Mouse (Mus musculus) heart, embryonic 16.5 days (tissue): Measurements from ENCODE around the gene Tctex1d4. TPM values are rescaled to one million over a fixed set of nuclear protein-coding genes. Genes with fewer than 3 reads are reported as not detected.

Experiments used
- ATAC-seq: fragments of 200-750 bp; cut with Nextera tagmentation; replicated peaks from 2 replicates; pipeline ENCODE4 v1.8.0; 2017; ENCODE audit warnings: moderate number of reproducible peaks; ENCODE audit not compliant: insufficient read depth, low FRiP score; ENCODE audit errors: extremely low read depth
- H3K27ac ChIP-seq: fragments of 300-500 bp; sonication (generic); 2 replicates; pipeline ENCODE4 v1.5.1; 2014; ENCODE audit warnings: mild to moderate bottlenecking, low read length, control low read depth, moderate library complexity
- H3K27me3 ChIP-seq: fragments of 300-500 bp; sonication (generic); 2 replicates; pipeline ENCODE4 v1.6.1; 2014; ENCODE audit warnings: low read length, mixed read lengths; ENCODE audit not compliant: control insufficient read depth, insufficient read depth
- H3K36me3 ChIP-seq: fragments of 300-500 bp; sonication (generic); 2 replicates; pipeline ENCODE4 v1.6.1; 2014; ENCODE audit not compliant: control insufficient read depth, insufficient read depth
- H3K4me1 ChIP-seq: fragments of 300-500 bp; sonication (generic); 2 replicates; pipeline ENCODE4 v1.6.1; 2014; ENCODE audit warnings: low read length, mixed read lengths; ENCODE audit not compliant: control insufficient read depth, insufficient read depth
- H3K4me2 ChIP-seq: fragments of 300-500 bp; sonication (generic); 2 replicates; pipeline ENCODE4 v1.6.1; 2014; ENCODE audit warnings: low read depth, mild to moderate bottlenecking, control low read depth, low read length
- H3K4me3 ChIP-seq: fragments of 300-500 bp; sonication (generic); 2 replicates; pipeline ENCODE4 v1.5.1; 2014; ENCODE audit warnings: mild to moderate bottlenecking, control low read depth, low read length
- H3K9ac ChIP-seq: fragments of 300-500 bp; sonication (generic); 2 replicates; pipeline ENCODE4 v1.6.1; 2014; ENCODE audit warnings: low read length, control low read depth
- H3K9me3 ChIP-seq: fragments of 300-500 bp; sonication (generic); replicated peaks from 2 replicates; pipeline ENCODE4 v1.6.1; 2016; ENCODE audit warnings: low read length; ENCODE audit not compliant: control insufficient read depth
- WGBS: fragments of 180-500 bp; shearing (Covaris S2); extraction: QIAGEN DNeasy Blood & Tissue Kit; methylation state at CpG from one replicate; pipeline ENCODE4 v1.1.7; 2014; 5-methylcytosine and 5-hydroxymethylcytosine counted together
- polyA plus RNA-seq: library from polyadenylated mRNA; unstranded; fragments of >200 nt; fragmentation: Nextera tagmentation; extraction: Ambion mirVana; gene quantifications from 2 replicates; pipeline ENCODE4 v1.2.1, GENCODE M21; 2015

The Tctex1d4 gene
- polyA plus RNA-seq, 1 experiment from 2014 or later, result 0.84 TPM

- no peak for ATAC-seq
- peak overlapping the region; percentile 83 for H3K9ac ChIP-seq
These were observed 6.2 kb downstream of the Tctex1d4 start for GRCm38 (mm10) chr4:117132794-117133143.

DNA sequence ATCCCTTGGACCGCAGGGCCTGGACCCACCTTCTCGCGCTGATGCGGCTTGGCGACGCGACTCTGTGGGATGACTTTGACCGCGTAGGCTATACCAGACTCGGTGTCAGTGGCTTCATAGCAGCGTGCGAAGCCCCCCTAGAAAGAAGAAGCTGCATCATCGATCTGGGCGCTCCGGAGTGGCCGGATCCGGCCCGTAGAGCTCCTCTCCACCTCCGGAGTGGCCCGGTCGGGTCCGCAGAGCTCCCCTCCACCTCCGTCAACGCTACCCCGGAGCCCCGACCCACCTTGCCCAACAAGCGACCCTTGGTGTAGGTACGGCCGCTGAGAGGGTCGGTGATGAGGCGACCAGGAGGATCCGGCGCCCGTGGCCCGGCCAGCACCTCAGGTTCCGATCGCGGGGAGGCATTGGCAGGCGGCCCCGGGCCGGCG lies 6.8 kb downstream of the Tctex1d4 start:
- H3K4me2 ChIP-seq, result peak overlapping the region; percentile 94
- H3K27me3 ChIP-seq, result peaks cover 15% of the 10 kb centered on the region
- ATAC-seq, result peak; percentile 25
- under 1% methylated on average over 42 of the region's 42 CpGs for WGBS
- no peaks in the 10 kb centered on the region for H3K9me3 ChIP-seq
- peaks cover 4% of the 10 kb centered on the region for H3K4me1 ChIP-seq
- no peak overlapping the region for H3K27ac ChIP-seq
- H3K36me3 ChIP-seq, result peaks cover under 1% of the 10 kb centered on the region; the same call in 1 of the 2 replicates
- H3K4me3 ChIP-seq, result peak overlapping the region; percentile 81
- H3K9ac ChIP-seq, result peak overlapping the region; percentile 83

More at GRCm38 (mm10) chr4:117132794-117133143, 6.2 kb downstream of the Tctex1d4 start:
- peaks cover 4% of the 10 kb centered on the region; the same call in 1 of the 2 replicates for H3K36me3 ChIP-seq
- H3K4me1 ChIP-seq, result peaks cover 4% of the 10 kb centered on the region
- WGBS, result 25% methylated on average over 11 of the region's 11 CpGs
- H3K27me3 ChIP-seq, result peaks cover 15% of the 10 kb centered on the region
- peak overlapping the region; percentile 94 for H3K4me2 ChIP-seq
- no peaks in the 10 kb centered on the region for H3K9me3 ChIP-seq
- H3K27ac ChIP-seq, result no peak overlapping the region
- H3K4me3 ChIP-seq, result peak overlapping the region; percentile 81

DNA sequence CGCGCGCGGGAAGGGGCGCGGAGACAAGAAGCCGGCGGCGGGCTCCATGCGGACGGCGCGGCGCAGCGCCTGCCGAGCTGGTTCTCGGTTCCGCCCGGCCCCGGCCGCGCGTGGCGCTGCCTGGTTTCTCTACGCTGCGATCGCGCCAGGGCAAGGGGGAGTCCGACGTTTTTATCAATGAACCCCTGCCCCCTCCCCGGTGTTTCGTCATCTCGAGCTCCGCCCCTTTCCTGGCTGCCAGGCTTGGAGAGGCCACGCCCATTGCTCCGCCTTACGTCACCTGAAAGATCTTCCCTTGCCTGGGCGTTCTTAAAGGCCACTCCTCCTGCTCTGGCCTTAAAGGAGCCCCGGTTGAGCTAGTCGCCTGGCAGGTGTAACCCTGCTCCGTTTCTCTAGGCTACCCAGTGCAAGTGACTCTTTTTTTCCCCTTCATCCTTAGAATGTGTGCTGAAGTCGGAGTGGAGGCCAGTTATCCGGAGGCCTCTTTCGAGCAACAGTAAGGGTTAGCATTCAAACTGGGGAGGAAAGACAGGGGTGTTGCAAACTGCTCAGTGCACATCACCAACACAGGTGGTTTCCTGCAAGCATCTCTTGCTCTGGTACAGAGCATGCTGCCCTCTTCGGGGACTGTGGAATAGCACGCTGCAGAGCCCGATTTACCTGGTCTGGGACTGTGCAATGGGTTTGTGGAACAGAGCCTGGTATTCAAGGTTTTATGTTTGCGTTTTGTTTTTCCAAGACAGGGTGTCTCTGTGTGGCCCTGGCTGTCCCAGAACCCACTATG lies 7.4 kb downstream of the Tctex1d4 start, which contains the start of gene Plk3:
Gene Plk3 (minus strand): TSS at position 147 of the 784 bp plus-strand sequence.
- Histone ChIP-seq H3K36me3 (no peaks in the 10 kb centered on the region), H3K4me3 (peak within 1 kb of the TSS; percentile 81), H3K4me1 (peaks cover 4% of the 10 kb centered on the region), H3K4me2 (peak within 1 kb of the TSS; percentile 94), H3K27ac (no peak within 1 kb of the TSS), H3K27me3 (peaks cover 15% of the 10 kb centered on the region), H3K9ac (peak within 1 kb of the TSS; percentile 83), H3K9me3 (no peaks in the 10 kb centered on the region)
- WGBS, result 2% methylated on average over 42 of the region's 48 CpGs
- peak; percentile 90 for ATAC-seq

- WGBS, result 18% methylated on average over 2 of the region's 2 CpGs
- no peaks in the 10 kb centered on the region for H3K36me3 ChIP-seq
- H3K27ac ChIP-seq, result no peak overlapping the region
- H3K4me1 ChIP-seq, result peaks cover 4% of the 10 kb centered on the region
- H3K9ac ChIP-seq, result no peak overlapping the region; the same call in none of the 2 replicates
- H3K4me3 ChIP-seq, result no peak overlapping the region
- no peaks in the 10 kb centered on the region for H3K9me3 ChIP-seq
- no peak for ATAC-seq
- H3K4me2 ChIP-seq, result no peak overlapping the region
- peaks cover 15% of the 10 kb centered on the region for H3K27me3 ChIP-seq
These were observed 8.0 kb downstream of the Tctex1d4 start for GRCm38 (mm10) chr4:117134601-117134995.

- Histone ChIP-seq H3K9me3 (no peaks in the 10 kb centered on the region), H3K27ac (no peak overlapping the region), H3K4me3 (no peak overlapping the region), H3K36me3 (no peaks in the 10 kb centered on the region), H3K4me2 (no peak overlapping the region), H3K9ac (no peak overlapping the region), H3K27me3 (peaks cover 15% of the 10 kb centered on the region), H3K4me1 (peaks cover 4% of the 10 kb centered on the region)
- 28% methylated on average over 8 of the region's 8 CpGs for WGBS
- no peak for ATAC-seq
These were observed 9.4 kb downstream of the Tctex1d4 start for GRCm38 (mm10) chr4:117136034-117136433.

- WGBS, result 66% methylated on average over 16 of the region's 17 CpGs
- H3K9me3 ChIP-seq, result no peaks in the 10 kb centered on the region
- no peak overlapping the region for H3K27ac ChIP-seq
- peaks cover 4% of the 10 kb centered on the region for H3K4me1 ChIP-seq
- no peak for ATAC-seq
- H3K9ac ChIP-seq, result no peak overlapping the region
- H3K36me3 ChIP-seq, result no peaks in the 10 kb centered on the region
- H3K4me2 ChIP-seq, result no peak overlapping the region
- no peak overlapping the region for H3K4me3 ChIP-seq
- H3K27me3 ChIP-seq, result no peaks in the 10 kb centered on the region
These were observed 12.0 kb downstream of the Tctex1d4 start for GRCm38 (mm10) chr4:117138295-117139216.

GRCm38 (mm10) chr4:117139217-117139612 lies 12.6 kb downstream of the Tctex1d4 start:
- 4% methylated on average over 2 of the region's 2 CpGs for WGBS
- H3K36me3 ChIP-seq, result no peaks in the 10 kb centered on the region
- no peaks in the 10 kb centered on the region for H3K9me3 ChIP-seq
- no peak overlapping the region for H3K4me2 ChIP-seq
- peaks cover 2% of the 10 kb centered on the region for H3K4me1 ChIP-seq
- no peak overlapping the region for H3K4me3 ChIP-seq
- H3K27ac ChIP-seq, result no peak overlapping the region
- no peaks in the 10 kb centered on the region for H3K27me3 ChIP-seq
- no peak overlapping the region for H3K9ac ChIP-seq
- ATAC-seq, result no peak

GRCm38 (mm10) chr4:117140613-117141012 lies 14.0 kb downstream of the Tctex1d4 start:
- no peak for ATAC-seq
- WGBS, result 38% methylated on average over 4 of the region's 4 CpGs
- H3K27ac ChIP-seq, result no peak overlapping the region
- H3K9me3 ChIP-seq, result no peaks in the 10 kb centered on the region
- no peak overlapping the region for H3K4me2 ChIP-seq
- no peaks in the 10 kb centered on the region for H3K27me3 ChIP-seq
- H3K4me1 ChIP-seq, result no peaks in the 10 kb centered on the region
- no peaks in the 10 kb centered on the region for H3K36me3 ChIP-seq
- H3K9ac ChIP-seq, result no peak overlapping the region
- H3K4me3 ChIP-seq, result no peak overlapping the region
